7 mouse cellular contexts compared by ENCODE assay signal in the genomic region with DNA sequence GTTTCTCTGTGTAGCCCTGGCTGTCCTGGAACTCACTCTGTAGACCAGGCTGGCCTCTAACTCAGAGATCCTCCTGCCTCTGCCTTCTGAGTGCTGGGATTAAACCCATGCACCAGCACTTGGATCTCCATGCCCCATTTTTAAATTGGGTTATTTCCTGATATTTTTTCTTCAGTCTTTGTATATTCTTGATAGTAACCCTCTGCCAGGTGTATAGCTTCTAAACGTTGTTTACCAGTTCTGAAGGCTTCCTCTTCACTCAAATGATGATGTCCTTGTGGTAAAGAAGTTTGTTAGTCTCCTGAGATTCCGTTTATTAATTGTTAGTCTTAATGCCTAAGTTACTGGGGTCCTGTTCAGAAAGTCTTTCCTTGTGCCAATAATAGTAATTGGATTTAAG. TPM values are rescaled to one million over a fixed set of nuclear protein-coding genes. Genes with fewer than 3 reads are reported as not detected.
DNase-seq lines count a peak whose midpoint lies in the region; ATAC-seq and TF ChIP-seq lines count a peak whose summit lies in the region.

A gene (plus strand): TSS at position 301 of the 400 bp plus-strand sequence.

- H3K9me3 ChIP-seq in CH12.LX (replicated peaks; ENCODE audit: low read length) (peaks cover 2% of the 10 kb centered on the region), G1E (replicated peaks) (no peaks in the 10 kb centered on the region)
- no peaks in the 10 kb centered on the region for H3K9me3 ChIP-seq in forebrain, embryonic 14.5 days (replicated peaks; ENCODE audit: control insufficient read depth, low read length)
- no peaks in the 10 kb centered on the region for H3K9me3 ChIP-seq in hindbrain, embryonic 12.5 days (replicated peaks)
- H3K9me3 ChIP-seq in liver, embryonic 14.5 days (ENCODE audit: control insufficient read depth, low read length): no peaks in the 10 kb centered on the region

- TF ChIP-seq EP300 in CH12.LX (IDR thresholded peaks at IDR 0.05; ENCODE audit: low read length): no peak
- TF ChIP-seq EP300 in liver, embryonic 14.5 days (IDR thresholded peaks at IDR 0.05; ENCODE audit: low read depth): no peak

- no peak for ATAC-seq in G1E (ENCODE audit: extremely low read depth, insufficient number of reproducible peaks, low FRiP score, poor library complexity, severe bottlenecking)
- ATAC-seq in forebrain, embryonic 14.5 days: no peak
- ATAC-seq in hindbrain, embryonic 12.5 days (ENCODE audit: low FRiP score): no peak
- no peak for ATAC-seq in liver, embryonic 14.5 days (ENCODE audit: insufficient read depth)

- in situ Hi-C loops in CH12.LX (cut with MboI; ENCODE audit: low pct_ligation_motif_present, low pct_unique_long_range_greater_than_20kb, low sequenced_read_pairs): loop anchor here (10.0 kb wide), 1 partner anchor 143 kb away; no protein-coding TSS in a partner anchor

- H3K4me3 ChIP-seq in CH12.LX (replicated peaks in 1 of 3; ENCODE audit: low read depth in 2 of 3, low read length in 2 of 3, poor library complexity in 1 of 3): peak within 1 kb of the TSS; percentile 69 to 100 (median 90)
- H3K4me3 ChIP-seq in G1E (ENCODE audit: low read depth, low read length): peak within 1 kb of the TSS; percentile 99
- peak within 1 kb of the TSS; percentile 93 for H3K4me3 ChIP-seq in forebrain, embryonic 14.5 days (ENCODE audit: low read depth, low read length)
- peak within 1 kb of the TSS; percentile 96 for H3K4me3 ChIP-seq in hindbrain, embryonic 12.5 days
- H3K4me3 ChIP-seq in liver, embryonic 14.5 days (ENCODE audit: insufficient read depth in 1 of 2, low read depth in 2 of 2, low read length in 2 of 2): peak within 1 kb of the TSS; percentile 90 to 97

- WGBS in forebrain, embryonic 14.5 days: 88% methylated on average over 2 of the region's 2 CpGs
- WGBS in hindbrain, embryonic 12.5 days: 91% methylated on average over 2 of the region's 2 CpGs
- WGBS in liver, embryonic 14.5 days (ENCODE audit: insufficient replicate concordance): 63% methylated on average over 2 of the region's 2 CpGs

- dilution Hi-C loops in CH12.LX (cut with MboI; ENCODE audit: extremely low pct_ligation_motif_present, extremely low pct_unique_long_range_greater_than_20kb, low sequenced_read_pairs): no loop called here

- H3K79me2 ChIP-seq in CH12.LX (replicated peaks; ENCODE audit: control insufficient read depth, extremely low read depth, insufficient read depth, poor library complexity, severe bottlenecking): peaks cover 27% of the 10 kb centered on the region

- DNase-seq in CH12.LX (ENCODE audit: extremely low read depth) (no peak), G1E (ENCODE audit: low spot score) (no peak)
- no peak for DNase-seq in forebrain, embryonic 14.5 days (ENCODE audit: low spot score)
- no peak for DNase-seq in liver, embryonic 14.5 days (ENCODE audit: low read depth in 3 of 3, low spot score in 3 of 3)
- no peak for DNase-seq in embryo, embryonic 10.5 days (ENCODE audit: low spot score)
- no peak for DNase-seq in cerebellum, adult 9-10 months

- H3K4me1 ChIP-seq in CH12.LX (ENCODE audit: control insufficient read depth in 1 of 2, insufficient read depth in 2 of 2) (peaks cover 2 to 23% of the 10 kb centered on the region in 2 experiments; a peak in 3 of 4 replicates), G1E (ENCODE audit: insufficient read depth, low read depth, low read length) (peaks cover 33% of the 10 kb centered on the region)
- H3K4me1 ChIP-seq in forebrain, embryonic 14.5 days (ENCODE audit: control insufficient read depth, insufficient read depth, low read length): peaks cover 12% of the 10 kb centered on the region
- H3K4me1 ChIP-seq in hindbrain, embryonic 12.5 days: peaks cover 19% of the 10 kb centered on the region
- H3K4me1 ChIP-seq in liver, embryonic 14.5 days (replicated peaks; ENCODE audit: control insufficient read depth in 2 of 2, insufficient read depth in 2 of 2, low read length in 1 of 2): peaks cover 14 to 18% of the 10 kb centered on the region in 2 experiments

- 0 out of 2 replicates have a peak within 1 kb of the TSS, but pooled peaks have one; percentile 66 for H3K9ac ChIP-seq in CH12.LX (ENCODE audit: insufficient read depth, low read depth)
- peak within 1 kb of the TSS; percentile 66 for H3K9ac ChIP-seq in forebrain, embryonic 14.5 days (ENCODE audit: low read length)
- peak within 1 kb of the TSS; percentile 95 for H3K9ac ChIP-seq in hindbrain, embryonic 12.5 days
- H3K9ac ChIP-seq in liver, embryonic 14.5 days (replicated peaks): peak within 1 kb of the TSS; percentile 72

- TF ChIP-seq CTCF in CH12.LX (conservative IDR thresholded peaks at IDR 0.05 in 1 of 2, IDR thresholded peaks at IDR 0.05 in 1 of 2; ENCODE audit: low read depth in 2 of 2, low read length in 2 of 2): no peak
- no peak for TF ChIP-seq CTCF in G1E (IDR thresholded peaks at IDR 0.05; ENCODE audit: low read depth, low read length)
- TF ChIP-seq CTCF in liver, embryonic 14.5 days (IDR thresholded peaks at IDR 0.05; ENCODE audit: low read depth): no peak

- H3K36me3 ChIP-seq in CH12.LX (replicated peaks in 1 of 2; ENCODE audit: control insufficient read depth in 1 of 2, insufficient read depth in 1 of 2, low read length in 1 of 2) (peaks cover 0 to 12% of the 10 kb centered on the region in 2 experiments), G1E (replicated peaks) (peaks cover 20% of the 10 kb centered on the region)
- no peaks in the 10 kb centered on the region for H3K36me3 ChIP-seq in forebrain, embryonic 14.5 days (ENCODE audit: control insufficient read depth, insufficient read depth, low read length)
- no peaks in the 10 kb centered on the region for H3K36me3 ChIP-seq in hindbrain, embryonic 12.5 days
- peaks cover 8% of the 10 kb centered on the region for H3K36me3 ChIP-seq in liver, embryonic 14.5 days (replicated peaks; ENCODE audit: control insufficient read depth, insufficient read depth, low read depth)

- TF ChIP-seq RAD21 in CH12.LX (IDR thresholded peaks at IDR 0.05; ENCODE audit: low read depth, low read length): no peak

- H3K27me3 ChIP-seq in CH12.LX (replicated peaks) (peaks cover 13% of the 10 kb centered on the region), G1E (ENCODE audit: insufficient read depth, low read length) (peaks cover 22% of the 10 kb centered on the region)
- no peaks in the 10 kb centered on the region for H3K27me3 ChIP-seq in forebrain, embryonic 14.5 days (replicated peaks; ENCODE audit: control insufficient read depth, insufficient read depth, low read length)
- H3K27me3 ChIP-seq in hindbrain, embryonic 12.5 days: no peaks in the 10 kb centered on the region; the same call in 1 of the 2 replicates
- no peaks in the 10 kb centered on the region for H3K27me3 ChIP-seq in liver, embryonic 14.5 days (ENCODE audit: control insufficient read depth, insufficient read depth, low read length)

- no peak for TF ChIP-seq POLR2A in CH12.LX (IDR thresholded peaks at IDR 0.05; ENCODE audit: low read depth, low read length)

- peak within 1 kb of the TSS; percentile 52 for H3K4me2 ChIP-seq in CH12.LX (ENCODE audit: insufficient read depth, low read depth, poor library complexity, severe bottlenecking)
- peak within 1 kb of the TSS; percentile 93 for H3K4me2 ChIP-seq in forebrain, embryonic 14.5 days (ENCODE audit: low read length)
- peak within 1 kb of the TSS; percentile 94 for H3K4me2 ChIP-seq in hindbrain, embryonic 12.5 days (replicated peaks)
- peak within 1 kb of the TSS; percentile 82 for H3K4me2 ChIP-seq in liver, embryonic 14.5 days (ENCODE audit: low read depth)

- no peak within 1 kb of the TSS for H3K27ac ChIP-seq in CH12.LX (ENCODE audit: insufficient read depth, low read depth)
- H3K27ac ChIP-seq in forebrain, embryonic 14.5 days (ENCODE audit: low read depth, low read length): no peak within 1 kb of the TSS
- no peak within 1 kb of the TSS for H3K27ac ChIP-seq in hindbrain, embryonic 12.5 days
- peak within 1 kb of the TSS; percentile 83 for H3K27ac ChIP-seq in liver, embryonic 14.5 days

TF ChIP-seq in CH12.LX, 34 proteins besides CTCF, POLR2A, EP300 and RAD21:
- no peak for TF ChIP-seq RCOR1 (conservative IDR thresholded peaks at IDR 0.05; ENCODE audit: low read depth, low read length)
- TF ChIP-seq ZC3H11A (IDR thresholded peaks at IDR 0.05; ENCODE audit: low read depth, low read length): no peak
- TF ChIP-seq BHLHE40 (IDR thresholded peaks at IDR 0.05; ENCODE audit: low read depth, low read length): no peak
- TF ChIP-seq ZNF384 (IDR thresholded peaks at IDR 0.05; ENCODE audit: low read depth, low read length): no peak
- no peak for TF ChIP-seq TBP (conservative IDR thresholded peaks at IDR 0.05; ENCODE audit: low read depth, low read length)

RNA-seq across cellular contexts. Expression of the gene that starts here (rescaled TPM):
- 34.5 and 38.0 TPM in 2 replicates for total RNA-seq in CH12.LX (2012; rRNA removed)
- total RNA-seq in CH12.LX (2014; rRNA removed): 47.4 and 50.1 TPM in 2 replicates
- 43.4 and 47.9 TPM in 2 replicates for polyA plus RNA-seq in CH12.LX (2012; ENCODE audit: insufficient read length, low read depth)
- total RNA-seq in G1E (2014; fragmentation: Nextera tagmentation): 42.7 and 44.0 TPM in 2 replicates
- total RNA-seq in G1E (2017): 42.8 and 43.3 TPM in 2 replicates
- 9.1 and 10.9 TPM in 2 replicates for polyA plus RNA-seq in G1E (2012)
- polyA plus RNA-seq in forebrain, embryonic 14.5 days (2014; fragmentation: Nextera tagmentation; extraction: Ambion mirVana): 41.5 and 49.4 TPM in 2 replicates
- 63.8 and 64.8 TPM in 2 replicates for polyA plus RNA-seq in hindbrain, embryonic 12.5 days (2016; fragmentation: Nextera tagmentation; extraction: Ambion mirVana)
- polyA plus RNA-seq in liver, embryonic 14.5 days (2012; rRNA removed): 16.0 and 20.5 TPM in 2 replicates
- polyA plus RNA-seq in liver, embryonic 14.5 days (2014; fragmentation: Nextera tagmentation; extraction: Ambion mirVana): 28.3 and 34.4 TPM in 2 replicates
